Mouse (Mus musculus) kidney, adult 2 months (tissue): ENCODE measurements at regions not wholly inside any gene's neighbourhood (a gene's known extent, or its start where the extent isn't known, plus 50 kb on each side); places are given as distances from the start of the nearest gene placed in this dataset.

Experiments used
- CTCF ChIP-seq: fragments of 200-500 bp; conservative IDR thresholded peaks from 2 replicates; pipeline ENCODE4 v1.5.1; 2011; ENCODE audit warnings: low read depth, mild to moderate bottlenecking, control low read depth, low read length, moderate library complexity, mixed read lengths; ENCODE audit not compliant: insufficient read depth, insufficient read length
- POLR2A ChIP-seq: fragments of 200-500 bp; IDR thresholded peaks from one replicate; pipeline ENCODE4 v1.6.1; 2011; ENCODE audit warnings: low read depth, low read length, control low read depth

- TF ChIP-seq CTCF (no peak), POLR2A (no peak)
These were observed 249.1 kb upstream of the Gm4791 start for GRCm38 (mm10) chr9:46749441-46749840.
